Mouse (Mus musculus) forelimb bud, embryonic 11.5 days (tissue): Measurements from ENCODE around the gene Abl2.
"Not testable (repeated sequence)": the region's sequence is repeated elsewhere in the genome, so short reads cannot be mapped to it uniquely, and the experiment has no call there.

Experiments
- DNase-seq: peaks from one replicate; pipeline ENCODE4 v3.0.0-alpha.2; 2012; ENCODE audit warnings: low read depth, low spot score

Gene Abl2

DNA sequence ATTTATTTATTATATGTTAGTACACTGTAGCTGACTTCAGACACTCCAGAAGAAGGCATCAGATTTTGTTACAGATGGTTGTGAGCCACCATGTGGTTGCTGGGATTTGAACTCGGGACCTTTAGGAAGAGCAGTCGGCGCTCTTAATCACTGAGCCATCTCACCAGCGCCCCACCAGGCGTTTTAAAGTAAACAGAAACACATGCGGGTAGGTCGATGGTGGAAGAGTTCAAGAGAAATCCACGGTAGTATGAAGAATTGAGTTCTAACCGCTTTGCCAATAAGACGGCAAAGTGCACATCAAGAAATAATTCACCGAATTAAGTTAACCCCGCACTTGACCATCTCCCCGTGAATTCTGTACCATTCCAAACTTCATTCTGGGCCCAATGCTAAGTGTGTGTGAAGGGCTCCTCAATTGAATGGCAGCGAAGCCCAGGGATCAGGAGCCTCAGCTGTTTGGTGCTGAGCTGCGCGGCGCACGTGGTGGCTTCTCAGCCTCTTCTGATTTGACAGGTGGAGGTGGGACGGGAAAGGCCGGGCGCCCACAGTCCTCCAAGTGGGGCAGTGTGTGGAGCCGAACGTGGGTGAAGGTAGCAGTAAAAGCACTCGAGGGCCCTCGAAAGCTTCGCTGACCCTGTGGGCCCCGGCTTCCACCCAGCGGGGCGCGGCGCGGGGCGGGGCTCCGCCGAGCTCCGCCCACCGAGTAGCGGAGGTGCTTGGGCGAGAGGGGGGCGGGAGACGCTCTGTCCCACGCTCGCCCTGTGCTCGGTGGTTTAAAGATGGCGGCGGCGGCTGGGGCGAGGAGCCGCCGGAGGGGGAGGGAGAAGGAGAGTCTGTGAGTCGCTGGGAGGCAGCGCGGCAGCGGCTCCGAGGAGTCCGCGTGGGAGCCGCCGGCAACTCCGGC lies at the start of gene Abl2:
Gene Abl2 (plus strand): TSS at position 763 of the 907 bp plus-strand sequence.
- peak; percentile 85 for DNase-seq

DNA sequence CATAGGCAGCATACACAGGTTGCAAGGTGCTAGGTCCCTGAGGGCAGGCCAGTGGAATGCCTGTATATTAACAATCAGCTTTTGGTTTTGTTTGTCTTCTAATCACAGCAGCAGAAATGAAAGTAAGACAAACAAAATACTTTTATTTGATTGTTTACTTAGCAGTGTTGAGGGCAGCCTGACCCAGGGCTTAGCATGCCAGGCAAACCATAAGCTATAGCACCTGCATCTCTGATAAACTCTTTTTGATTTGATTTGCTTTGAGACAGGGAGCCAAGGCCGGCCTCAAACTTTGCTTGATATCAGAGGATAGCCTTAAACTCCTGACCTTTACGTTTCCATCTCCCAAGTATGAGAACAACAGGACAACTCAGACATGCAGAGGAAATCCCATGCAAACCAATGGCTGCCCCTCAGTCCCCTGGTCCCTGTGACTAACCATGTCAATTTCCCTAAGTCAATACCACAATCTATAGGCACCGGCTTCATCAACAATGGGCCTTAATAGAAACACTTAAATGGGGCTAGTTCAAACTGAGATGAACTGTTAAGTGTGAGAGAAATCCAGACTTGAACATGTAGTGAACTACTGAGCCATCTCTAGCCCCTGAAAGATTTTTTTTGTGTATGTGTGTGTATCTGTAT lies 38.3 kb upstream of the Abl2 start:
- no peak for DNase-seq

DNA sequence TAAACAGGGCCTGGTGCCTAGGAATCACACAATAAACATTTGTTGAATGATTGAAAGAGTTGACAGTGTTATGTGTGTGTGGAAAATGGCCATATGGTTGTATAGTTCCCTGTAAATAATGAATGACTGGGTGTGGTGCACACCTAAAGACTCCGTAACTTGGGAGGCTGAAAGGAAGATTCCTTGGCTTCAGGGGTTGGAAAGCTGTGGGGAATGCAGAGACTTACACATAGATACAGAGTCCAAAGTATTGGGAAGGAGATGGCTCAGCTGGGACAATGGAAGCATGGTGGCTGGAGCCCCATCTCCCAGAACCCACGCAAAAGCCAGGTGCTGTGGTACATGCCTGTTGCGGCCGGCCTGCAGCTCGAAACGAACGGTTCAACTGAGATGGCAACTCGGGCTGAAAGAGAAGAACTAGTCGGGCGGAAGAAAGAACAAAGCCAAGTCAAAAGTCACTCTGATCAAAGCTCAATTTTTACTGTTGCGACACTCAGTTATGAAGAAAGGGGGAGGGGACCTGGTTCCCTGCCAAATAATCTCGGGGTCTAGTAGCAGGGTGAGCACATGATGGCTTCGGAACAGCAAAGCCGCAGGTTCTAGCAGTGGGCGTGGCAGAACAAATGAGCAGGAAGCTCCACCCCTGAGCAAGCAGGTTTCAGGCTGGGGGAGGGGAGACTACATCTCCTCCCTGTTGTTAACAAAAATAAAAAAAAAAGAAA lies 36.6 kb upstream of the Abl2 start:
- no peak for DNase-seq

DNA sequence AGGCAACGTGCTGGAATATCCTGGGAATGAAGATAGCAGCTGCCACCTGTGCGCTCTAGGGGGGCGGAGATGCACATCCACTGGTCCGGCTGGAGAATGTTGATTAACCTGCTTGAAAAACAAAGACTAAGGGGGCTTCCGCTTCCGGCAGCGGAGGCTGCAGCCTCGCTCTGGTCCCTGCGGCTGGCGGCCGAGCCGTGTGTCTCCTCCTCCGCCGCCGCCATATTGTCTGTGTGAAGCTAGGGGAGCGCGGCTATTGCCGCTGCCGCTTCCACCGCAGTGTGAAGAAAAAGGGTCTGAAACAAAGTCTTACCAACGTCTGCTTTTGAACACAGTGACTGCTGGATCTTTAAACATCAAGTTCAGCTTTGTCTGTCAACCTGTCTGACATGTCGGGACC lies 34.7 kb upstream of the Abl2 start, which contains the start of gene Gm10031:
Gene Gm10031 (plus strand): TSS at position 171 of the 400 bp plus-strand sequence.
- DNase-seq: not testable (repeated sequence)

DNA sequence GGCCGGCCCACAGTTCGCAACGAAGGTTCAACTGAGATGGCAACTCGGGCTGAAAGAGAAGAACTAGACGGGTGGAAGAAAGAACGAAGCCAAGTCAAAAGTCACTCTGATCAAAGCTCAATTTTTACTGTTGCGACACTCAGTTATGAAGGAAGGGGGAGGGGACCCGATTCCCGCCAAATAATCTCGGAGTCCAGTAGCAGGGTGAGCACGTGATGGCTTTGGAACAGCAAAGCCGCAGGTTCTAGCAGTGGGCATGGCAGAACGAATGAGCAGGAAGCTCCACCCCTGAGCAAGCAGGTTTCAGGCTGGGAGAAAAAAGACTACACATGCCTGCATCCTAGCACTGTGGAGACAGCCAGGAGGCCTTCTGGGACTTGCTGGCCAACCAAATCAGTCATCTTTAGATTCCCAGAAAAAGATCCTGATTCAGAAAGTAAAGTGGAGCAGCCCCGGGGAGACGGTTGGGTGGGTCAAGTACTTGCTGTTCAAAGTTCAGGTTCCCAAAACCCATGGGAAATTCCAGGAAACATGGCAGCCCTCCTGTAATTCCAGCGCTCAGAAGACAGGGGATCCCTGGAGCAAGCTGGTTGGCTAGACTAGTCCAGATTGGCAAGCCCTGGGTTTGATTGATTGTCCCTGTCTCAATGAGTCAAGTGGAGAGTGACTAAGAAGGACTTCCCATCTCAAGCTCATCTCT lies 26.0 kb upstream of the Abl2 start:
- DNase-seq: not testable (repeated sequence)

GRCm38 (mm10) chr1:156533483-156533882 lies 25.1 kb upstream of the Abl2 start:
- DNase-seq: no peak

DNA sequence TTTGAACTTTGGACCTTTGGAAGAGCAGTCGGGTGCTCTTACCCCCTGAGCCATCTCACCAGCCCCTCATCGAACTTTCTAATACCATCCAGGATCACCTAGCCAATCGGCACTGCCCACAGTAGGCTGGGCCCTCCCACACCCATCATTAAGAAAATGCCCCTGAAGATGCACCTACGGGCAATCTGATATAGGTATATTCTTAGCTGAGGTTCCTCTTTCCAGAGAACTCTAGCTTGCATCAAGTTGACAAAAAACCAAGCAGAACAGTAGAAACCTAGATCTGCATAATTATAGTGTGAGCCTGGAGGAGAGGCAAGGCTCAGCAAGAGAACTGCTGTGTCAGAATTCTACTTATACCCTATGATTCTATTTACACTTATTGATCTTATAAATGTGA lies 24.7 kb upstream of the Abl2 start:
- no peak for DNase-seq

GRCm38 (mm10) chr1:156537031-156537430 lies 21.6 kb upstream of the Abl2 start:
- DNase-seq: no peak

- DNase-seq: no peak
Observed at GRCm38 (mm10) chr1:156537701-156538100, 20.9 kb upstream of the Abl2 start.

DNA sequence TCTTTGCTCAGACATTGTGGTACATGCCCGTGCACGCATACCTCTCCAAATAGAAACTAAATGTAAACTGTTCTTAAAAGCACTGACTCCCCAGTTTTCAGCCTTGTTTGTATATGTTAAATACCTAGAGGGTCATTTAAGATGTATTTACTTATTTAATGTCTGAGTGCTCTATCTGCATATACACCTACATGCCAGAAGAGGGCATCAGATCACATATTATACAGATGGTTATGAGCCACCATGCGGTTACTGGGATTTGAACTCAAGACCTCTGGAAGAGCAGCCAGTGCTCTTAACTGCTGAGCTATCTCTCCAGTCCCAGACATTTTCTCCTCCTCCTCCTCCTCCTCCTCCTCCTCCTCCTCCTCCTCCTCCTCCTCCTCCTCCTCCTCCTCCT lies 20.2 kb upstream of the Abl2 start:
- no peak for DNase-seq

DNA sequence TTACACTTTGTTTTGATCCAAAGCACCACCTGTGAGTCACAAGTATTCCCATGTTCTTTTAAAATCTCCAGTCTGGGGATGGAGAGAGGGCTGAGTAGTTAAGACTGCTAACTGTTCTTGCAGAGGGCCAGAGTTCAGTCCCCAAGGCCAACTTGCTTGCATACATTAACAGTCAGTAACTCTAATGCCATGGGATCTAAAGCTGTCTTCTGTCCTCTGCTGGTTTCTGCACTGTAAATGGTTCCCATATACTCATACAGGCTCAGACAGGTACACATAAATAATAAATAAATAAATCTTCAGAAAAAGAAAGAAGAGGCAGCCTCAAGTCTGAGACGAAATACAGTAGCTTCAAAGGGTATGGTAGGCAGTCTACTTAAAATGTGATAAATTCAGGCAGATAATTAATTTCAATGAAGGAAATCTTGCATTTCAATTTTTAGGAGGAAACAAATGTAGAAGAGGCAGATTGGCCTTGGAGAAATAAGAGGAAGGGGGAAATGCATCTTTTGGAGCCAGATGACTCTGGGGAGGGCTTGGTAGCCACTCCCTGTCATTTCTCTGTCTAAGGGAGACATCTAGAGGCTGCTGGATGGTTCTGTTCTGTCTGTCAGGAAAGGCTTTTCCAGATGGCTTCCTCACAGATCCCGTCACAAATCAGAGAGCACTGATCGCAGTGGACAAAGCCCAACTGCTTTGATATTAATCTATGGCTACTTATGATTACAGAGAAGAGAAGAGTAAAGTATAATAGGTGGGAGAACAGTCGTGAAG lies 18.6 kb upstream of the Abl2 start:
- DNase-seq: no peak

DNA sequence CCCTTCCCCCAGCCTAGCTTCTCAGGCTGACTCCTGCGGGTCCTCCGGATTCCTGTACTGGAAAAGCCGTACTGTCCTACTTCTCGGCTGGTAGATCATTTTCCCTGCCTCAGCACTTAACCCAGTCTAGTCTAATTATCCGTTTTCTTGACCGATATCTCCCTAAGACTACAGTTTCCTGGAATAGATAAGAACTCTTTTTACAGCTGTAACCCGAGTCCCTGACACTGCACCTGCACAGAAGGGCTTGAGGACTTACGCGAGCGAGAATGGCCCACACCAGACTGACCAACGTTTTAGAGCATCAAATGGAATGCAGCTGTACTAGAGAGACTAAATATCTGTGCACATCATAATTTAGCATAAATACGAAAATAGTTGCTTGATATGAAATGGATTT lies 14.6 kb upstream of the Abl2 start:
- no peak for DNase-seq

- peak; percentile 21 for DNase-seq
Observed at GRCm38 (mm10) chr1:156558950-156559640, 509 bp downstream of the Abl2 start.

- DNase-seq: no peak
Observed at GRCm38 (mm10) chr1:156559641-156560020, 1.0 kb downstream of the Abl2 start.

- no peak for DNase-seq
Observed at GRCm38 (mm10) chr1:156560500-156560899, 1.9 kb downstream of the Abl2 start.

DNA sequence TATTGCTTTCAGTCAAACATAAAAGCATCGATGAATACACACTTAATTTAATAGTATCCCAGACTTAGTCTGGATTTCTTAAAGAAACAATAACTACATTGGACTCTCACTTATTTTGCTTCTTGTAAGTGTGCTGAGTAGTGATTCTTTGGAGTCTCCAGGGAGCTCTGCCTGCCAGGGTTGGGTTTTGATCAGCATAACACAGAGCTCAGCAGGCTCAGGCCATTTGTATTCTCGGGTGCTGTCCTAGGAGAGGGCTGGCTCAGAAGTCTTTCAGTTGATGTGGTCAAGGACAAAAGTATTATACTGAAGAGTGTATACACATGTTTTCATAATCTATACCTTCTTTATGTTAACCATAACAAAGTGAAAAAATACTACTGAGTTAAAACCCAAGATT lies 6.7 kb downstream of the Abl2 start:
- no peak for DNase-seq

- DNase-seq: no peak
Observed at GRCm38 (mm10) chr1:156566132-156566531, 7.5 kb downstream of the Abl2 start.

GRCm38 (mm10) chr1:156569615-156570014 lies 11.0 kb downstream of the Abl2 start:
- no peak for DNase-seq

DNA sequence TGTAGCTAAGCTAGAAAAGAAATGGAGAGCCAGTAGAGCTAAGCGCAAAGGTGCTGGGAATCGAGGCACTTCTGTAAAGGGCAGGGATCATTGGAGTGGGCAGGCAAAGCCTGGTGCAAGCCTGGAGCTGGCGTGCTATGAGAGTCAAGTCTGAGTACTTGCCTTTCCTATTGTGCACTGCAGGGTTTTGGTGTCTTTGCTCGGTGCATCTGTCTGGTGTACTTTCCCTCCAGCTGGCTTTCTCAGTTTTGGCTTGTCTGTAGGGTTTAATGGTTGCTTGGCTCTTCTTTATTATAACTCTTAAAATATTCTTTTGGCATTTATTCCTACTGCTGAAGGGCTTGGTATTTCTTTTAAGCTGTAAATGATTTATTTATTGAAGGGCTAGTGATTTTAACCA lies 14.4 kb downstream of the Abl2 start:
- DNase-seq: no peak

GRCm38 (mm10) chr1:156581149-156581548 lies 22.6 kb downstream of the Abl2 start:
- DNase-seq: no peak
